Mouse (Mus musculus) forebrain, embryonic 16.5 days (tissue): ENCODE measurements at regions not wholly inside any gene's neighbourhood (a gene's known extent, or its start where the extent isn't known, plus 50 kb on each side); places are given as distances from the start of the nearest gene placed in this dataset.

Experiments used
- ATAC-seq: fragments of 200-750 bp; cut with Nextera tagmentation; 2 replicates; pipeline ENCODE4 v1.8.0; 2017; ENCODE audit warnings: mild to moderate bottlenecking, moderate library complexity
- H3K27ac ChIP-seq: fragments of 300-500 bp; sonication (generic); 2 replicates; pipeline ENCODE4 v1.5.1; 2014; ENCODE audit warnings: low read length, control low read depth
- H3K27me3 ChIP-seq: fragments of 300-500 bp; sonication (generic); replicated peaks from 2 replicates; pipeline ENCODE4 v1.6.1; 2014; ENCODE audit warnings: low read length; ENCODE audit not compliant: control insufficient read depth, insufficient read depth
- H3K36me3 ChIP-seq: fragments of 300-500 bp; sonication (generic); 2 replicates; pipeline ENCODE4 v1.6.1; 2014; ENCODE audit not compliant: control insufficient read depth, insufficient read depth
- H3K4me1 ChIP-seq: fragments of 300-500 bp; sonication (generic); replicated peaks from 2 replicates; pipeline ENCODE4 v1.6.1; 2014; ENCODE audit warnings: low read length; ENCODE audit not compliant: control insufficient read depth, insufficient read depth
- H3K4me2 ChIP-seq: fragments of 300-500 bp; sonication (generic); 2 replicates; pipeline ENCODE4 v1.6.1; 2014; ENCODE audit warnings: mild to moderate bottlenecking, low read length, control low read depth
- H3K4me3 ChIP-seq: fragments of 300-500 bp; sonication (generic); replicated peaks from 2 replicates; pipeline ENCODE4 v1.5.1; 2014; ENCODE audit warnings: mild to moderate bottlenecking, low read length, control low read depth
- H3K9ac ChIP-seq: fragments of 300-500 bp; sonication (generic); replicated peaks from 2 replicates; pipeline ENCODE4 v1.6.1; 2014; ENCODE audit warnings: low read depth, low read length, control low read depth
- H3K9me3 ChIP-seq: fragments of 300-500 bp; sonication (generic); 2 replicates; pipeline ENCODE4 v1.6.1; 2016; ENCODE audit warnings: low read length; ENCODE audit not compliant: control insufficient read depth
- WGBS: fragments of 180-500 bp; shearing (Covaris S2); extraction: QIAGEN DNeasy Blood & Tissue Kit; methylation state at CpG from one replicate; pipeline ENCODE4 v1.1.7; 2014; 5-methylcytosine and 5-hydroxymethylcytosine counted together

- Histone ChIP-seq H3K27me3 (no peaks in the 10 kb centered on the region), H3K4me1 (peaks cover 9% of the 10 kb centered on the region), H3K9me3 (no peaks in the 10 kb centered on the region), H3K36me3 (no peaks in the 10 kb centered on the region), H3K4me2 (no peak overlapping the region), H3K27ac (no peak overlapping the region), H3K9ac (no peak overlapping the region), H3K4me3 (no peak overlapping the region)
- no peak; the same call in 1 of the 2 replicates for ATAC-seq
- 61% methylated on average over 23 of the region's 23 CpGs for WGBS
Measured at GRCm38 (mm10) chr9:50443708-50444463, 50.4 kb upstream of the Plet1 start.
